Mouse (Mus musculus) left cerebral cortex, adult 8-10 months (tissue): ENCODE data around the gene Slc25a48. TPM values are rescaled to one million over a fixed set of nuclear protein-coding genes. Genes with fewer than 3 reads are reported as not detected.

ENCODE experiments used
- DNase-seq, 2 experiments: peaks; one replicate each; pipeline ENCODE4 v3.0.0; 2022; ENCODE audit warnings: low spot score in 2 of 2
- total RNA-seq, 4 experiments: library from RNA; stranded (reverse); gene quantifications; 2 replicates each; pipeline ENCODE4 v1.2.4; 2022

Slc25a48 gene
- total RNA-seq, 4 experiments from 2014 or later: 0.09 to 0.11 TPM; not detected in 2

DNA sequence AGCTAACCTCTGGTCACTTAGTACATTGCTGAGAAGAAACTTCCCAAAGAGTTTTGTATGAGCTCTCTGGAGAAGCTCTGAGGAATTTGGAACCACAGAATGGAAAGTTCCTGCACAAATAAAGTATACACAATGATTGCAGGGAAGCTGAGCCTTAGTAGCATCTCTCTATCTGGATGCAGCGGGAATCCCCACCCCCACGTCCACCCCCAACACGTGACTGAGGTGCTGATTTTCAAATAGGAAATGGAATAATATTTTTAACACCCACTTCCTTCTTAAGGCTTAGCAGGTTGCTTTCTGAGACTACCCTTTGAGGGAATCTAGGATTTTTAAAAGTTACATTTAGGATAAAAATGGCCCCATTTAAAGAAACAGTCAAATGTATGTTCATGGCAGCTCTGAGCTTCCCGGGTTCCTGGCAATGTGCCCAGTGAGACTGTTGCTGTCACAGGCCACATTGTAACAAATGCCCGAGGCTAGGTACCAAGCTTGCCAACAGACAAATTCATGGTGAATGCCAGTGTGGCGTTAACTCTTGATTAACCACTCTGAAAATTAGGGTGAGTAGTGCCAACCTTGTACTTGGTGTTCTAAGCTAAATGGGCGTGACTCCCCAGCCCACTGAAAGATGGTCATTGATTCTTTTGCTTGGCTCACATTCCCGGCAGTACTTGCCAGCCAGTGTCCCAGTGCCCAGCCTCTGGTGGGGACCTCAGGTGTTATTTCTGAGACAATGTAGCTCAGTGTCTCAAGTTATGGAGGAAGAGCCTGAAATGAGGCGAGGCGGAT, 11.3 kb downstream of the Slc25a48 start:
- no peak for DNase-seq

DNA sequence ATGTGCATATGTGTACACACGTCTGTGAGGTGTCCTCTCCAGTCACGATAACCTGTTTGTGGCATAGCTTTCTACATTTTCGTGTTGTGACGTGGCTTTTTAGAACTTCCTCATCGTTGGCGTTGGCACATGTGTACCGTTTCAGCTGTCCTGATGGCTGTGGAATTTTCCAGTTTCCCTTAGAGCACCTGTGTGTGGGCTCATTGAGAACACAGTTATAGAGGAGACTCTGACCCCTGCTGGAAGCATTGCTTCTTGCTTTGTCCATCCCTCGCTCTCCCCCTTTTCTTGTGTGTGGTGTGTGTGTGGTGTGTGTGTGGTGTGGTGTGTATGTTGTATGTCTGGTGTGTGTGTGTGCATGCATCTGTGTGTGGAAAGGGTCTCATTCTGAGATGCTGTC, 11.9 kb downstream of the Slc25a48 start:
- no peak for DNase-seq

DNA sequence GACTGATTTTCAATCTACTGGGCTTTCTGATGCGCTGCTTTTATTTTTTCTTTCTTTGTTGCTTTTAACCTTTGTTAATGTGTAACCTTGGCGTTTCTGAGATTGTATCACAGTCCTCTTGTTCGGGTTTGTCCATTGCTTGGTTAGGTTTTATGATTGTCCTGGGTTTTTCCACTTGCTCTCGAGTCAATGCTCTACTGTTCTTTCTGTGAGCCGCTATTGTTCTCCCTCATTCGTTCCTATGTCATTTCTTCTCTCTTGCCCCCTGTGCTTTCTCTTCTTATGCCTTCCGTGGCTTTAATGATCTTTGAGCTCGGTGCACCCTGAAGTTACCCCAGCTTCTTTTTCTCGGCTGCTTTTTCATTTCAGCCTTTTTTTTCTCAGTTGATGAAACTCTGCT, 19.8 kb downstream of the Slc25a48 start:
- no peak for DNase-seq

DNA sequence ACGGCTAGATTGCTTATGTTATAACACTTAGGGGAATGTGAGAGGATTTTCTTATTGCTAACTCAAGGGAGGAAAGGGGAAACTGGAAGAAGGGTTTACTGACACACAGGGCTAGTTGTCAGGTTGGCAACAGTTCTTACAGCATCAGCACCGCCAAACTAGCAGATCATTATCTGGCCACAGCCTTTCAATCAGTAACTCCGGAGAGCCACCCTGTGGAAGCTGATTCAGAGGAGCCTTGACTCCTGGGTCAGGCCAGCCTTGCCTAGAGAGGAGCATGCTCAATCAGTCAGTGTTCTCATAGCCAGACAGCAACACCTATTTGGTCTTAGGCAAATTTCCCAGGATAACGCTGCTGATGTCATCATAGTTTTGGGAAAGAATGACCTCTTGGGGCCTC, 23.3 kb downstream of the Slc25a48 start:
- DNase-seq: no peak

DNA sequence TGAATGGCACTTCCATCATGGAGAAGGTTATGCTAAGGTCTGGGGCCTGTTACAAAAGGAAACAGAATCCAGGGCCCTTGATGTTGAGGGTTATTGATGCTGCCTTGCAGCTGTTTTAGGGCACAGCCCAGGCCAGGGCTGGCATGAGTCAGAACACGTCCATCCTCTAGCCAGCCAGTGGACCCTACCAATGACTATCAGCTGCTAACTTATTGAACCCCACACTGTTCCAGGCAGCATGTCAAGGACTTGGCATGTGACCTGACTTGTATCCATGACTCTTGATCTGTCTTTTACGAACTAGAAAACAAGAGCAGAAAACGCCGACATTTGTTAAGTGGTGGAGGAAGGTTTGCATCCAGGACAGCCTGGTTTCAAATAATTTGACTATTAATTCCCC, 24.6 kb downstream of the Slc25a48 start:
- no peak for DNase-seq

DNA sequence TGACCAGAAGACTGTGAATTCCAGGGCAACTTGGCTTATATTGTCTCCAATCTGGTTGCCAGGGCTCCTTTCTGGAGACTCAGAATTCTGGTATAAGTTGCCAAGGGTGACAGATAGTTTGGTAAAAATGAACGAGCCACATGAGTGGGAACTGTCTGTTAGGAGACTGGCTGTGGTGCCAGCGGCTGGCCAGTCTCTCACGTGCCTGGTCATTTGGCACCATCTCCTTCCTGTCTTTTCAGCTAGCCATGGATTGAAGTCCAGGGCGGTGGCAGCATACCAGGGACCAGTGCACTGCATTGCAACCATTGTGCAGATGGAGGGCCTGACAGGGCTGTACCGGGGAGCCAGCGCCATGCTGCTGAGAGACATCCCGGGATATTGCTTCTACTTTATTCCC, 25.1 kb downstream of the Slc25a48 start:
- no peak for DNase-seq

DNA sequence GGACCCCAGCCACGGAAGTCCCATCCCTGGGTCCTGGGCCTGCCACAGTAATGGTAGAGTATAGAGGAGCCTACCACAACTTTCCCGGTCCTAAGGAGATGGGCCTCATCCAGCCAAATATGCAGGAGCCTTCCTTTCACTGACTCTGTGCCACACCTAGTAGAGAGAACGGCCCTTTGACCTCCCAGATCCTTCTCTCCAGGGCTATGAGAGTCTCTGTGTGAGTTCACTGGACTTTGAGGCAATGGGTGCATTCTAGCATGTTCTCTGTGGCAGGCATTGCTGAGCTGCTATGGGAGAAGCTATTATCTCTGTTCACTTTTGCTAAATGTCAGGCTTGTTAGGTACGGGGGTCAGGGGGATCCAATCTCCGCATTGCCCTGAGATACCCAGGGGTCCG, 25.6 kb downstream of the Slc25a48 start:
- no peak for DNase-seq

DNA sequence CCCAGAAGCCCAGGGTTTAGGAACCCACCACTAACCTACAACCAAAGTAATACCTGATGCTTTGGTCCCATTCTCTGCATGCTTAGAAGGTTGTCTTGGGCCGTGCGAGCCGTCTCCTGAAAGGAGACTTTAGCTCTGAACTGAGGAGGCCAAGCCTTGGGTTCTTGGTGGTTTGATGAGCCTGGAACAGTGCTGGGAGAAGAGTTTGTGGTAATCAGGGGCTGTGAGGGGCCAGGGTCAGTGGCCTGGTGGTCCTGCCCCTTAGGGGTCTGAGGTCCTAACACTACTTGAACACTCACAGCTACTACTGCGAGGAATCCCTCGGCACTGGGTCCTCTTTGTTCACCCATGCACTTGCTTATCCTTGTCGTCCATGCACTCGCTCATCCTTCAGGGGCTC, 29.6 kb downstream of the Slc25a48 start:
- no peak for DNase-seq

DNA sequence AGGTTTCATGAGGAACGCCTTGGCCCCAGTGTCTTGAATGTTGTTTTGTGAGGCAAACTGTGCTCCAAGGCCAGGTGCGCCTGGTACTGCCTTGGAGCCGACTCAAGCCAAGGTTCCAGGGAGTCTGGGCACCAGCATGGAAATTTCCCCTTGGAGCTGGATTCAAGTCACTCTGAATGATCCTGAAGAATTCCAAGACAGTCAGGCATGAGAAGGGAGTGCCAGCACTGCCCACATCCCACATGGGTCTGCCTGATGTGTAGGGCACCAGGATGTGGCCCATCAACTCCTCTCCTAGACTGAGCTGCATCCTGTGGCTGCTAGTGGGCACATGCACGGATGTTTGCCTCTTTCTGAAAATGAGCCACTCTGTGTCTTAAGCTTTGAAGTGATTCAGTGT, 30.4 kb downstream of the Slc25a48 start:
- no peak for DNase-seq

DNA sequence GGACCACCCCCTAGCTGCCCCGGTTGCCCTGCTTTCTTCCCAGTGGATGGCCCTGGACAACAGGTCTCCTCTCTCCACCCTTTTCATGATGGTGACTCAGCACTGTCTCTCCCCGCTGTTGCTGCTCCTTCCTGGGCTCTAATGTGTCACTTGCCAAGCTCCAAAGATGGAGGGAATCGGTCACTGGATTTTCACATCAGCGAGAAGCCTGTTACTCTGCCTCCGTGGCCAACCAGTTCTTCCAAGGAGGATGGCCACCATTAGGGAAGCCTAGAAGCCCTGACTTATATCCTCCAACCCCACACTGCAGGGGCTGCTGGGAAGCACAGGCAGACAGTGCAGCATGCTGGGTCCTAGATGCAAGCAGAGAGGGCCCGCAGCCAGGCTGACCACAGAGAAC, 33.1 kb downstream of the Slc25a48 start:
- DNase-seq: no peak

DNA sequence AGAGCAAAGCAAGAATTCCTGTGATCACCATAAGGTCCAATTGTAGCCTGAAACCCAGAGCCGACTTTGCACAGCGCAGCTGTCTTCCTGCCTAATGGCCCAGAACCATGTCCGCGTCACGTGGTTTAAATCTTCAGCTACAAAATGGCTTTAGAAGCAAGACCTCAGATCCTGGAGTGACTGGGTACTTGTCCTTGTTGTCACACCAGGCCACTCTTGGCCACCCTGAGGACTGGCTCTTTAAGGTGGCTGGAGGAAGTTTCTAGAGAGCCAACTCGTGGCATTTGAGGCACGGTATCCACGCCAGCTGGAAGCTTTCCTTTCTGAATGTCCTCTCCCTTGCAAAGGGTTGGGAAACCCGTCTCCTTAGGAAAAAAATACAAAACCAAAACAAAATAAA, 33.8 kb downstream of the Slc25a48 start:
- DNase-seq: no peak

DNA sequence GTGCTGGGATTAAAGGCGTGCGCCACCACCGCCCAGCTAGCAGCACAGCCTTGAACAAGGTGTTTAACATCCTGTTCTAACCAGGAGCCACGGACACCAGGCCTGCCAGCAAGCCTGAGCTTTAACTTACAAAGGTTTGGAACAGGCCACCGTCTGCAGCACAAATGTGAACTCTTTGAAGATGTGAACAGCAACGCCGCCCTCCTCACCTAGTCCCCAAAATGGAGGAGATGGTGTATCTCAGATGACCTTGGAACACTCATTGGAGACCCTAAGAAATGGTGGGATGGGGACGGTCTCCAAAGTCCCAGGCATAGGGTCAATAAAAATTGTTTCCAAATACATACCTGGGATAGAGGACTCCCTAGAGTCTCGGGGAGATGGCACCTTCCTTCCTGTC, 34.5 kb downstream of the Slc25a48 start:
- DNase-seq: no peak

DNA sequence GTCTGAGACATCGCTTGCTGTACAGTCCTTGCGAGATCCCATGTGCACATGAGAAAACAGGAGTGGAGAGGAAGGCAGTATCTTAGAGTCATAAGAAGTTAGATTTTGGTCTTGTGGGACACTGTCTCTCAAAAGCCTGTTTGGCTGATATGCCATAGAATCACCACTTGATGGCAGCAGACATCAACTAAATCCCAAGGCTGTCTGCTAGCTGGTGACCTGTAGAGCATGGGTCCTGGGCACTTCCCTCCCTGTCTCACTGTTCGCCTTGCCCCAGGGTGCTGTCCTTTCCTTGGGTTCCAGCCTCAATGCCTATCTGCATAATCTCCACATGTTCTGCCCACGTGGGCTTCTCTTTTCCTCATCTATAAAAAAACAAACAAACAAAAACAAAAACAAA, 37.2 kb downstream of the Slc25a48 start:
- no peak for DNase-seq

DNA sequence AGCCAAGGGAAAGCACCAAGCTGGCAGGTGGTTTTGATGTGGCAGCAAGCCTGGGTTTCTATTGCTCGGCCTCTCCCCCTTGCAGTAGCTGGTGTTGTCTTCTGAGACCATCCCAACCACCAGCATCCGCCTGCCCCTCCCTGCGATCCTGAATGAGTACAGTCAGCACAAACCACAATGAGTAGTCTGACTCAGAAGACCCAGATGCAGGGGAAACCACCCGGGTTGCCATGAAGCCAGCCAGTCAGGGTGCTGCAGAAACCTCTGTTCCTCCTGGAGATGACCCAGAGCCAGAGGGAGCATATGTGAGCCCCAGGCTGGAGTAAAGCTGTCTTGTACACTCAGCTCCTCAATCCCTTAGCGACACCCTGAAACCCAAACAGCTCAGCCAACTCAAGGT, 38.6 kb downstream of the Slc25a48 start:
- DNase-seq: no peak

DNA sequence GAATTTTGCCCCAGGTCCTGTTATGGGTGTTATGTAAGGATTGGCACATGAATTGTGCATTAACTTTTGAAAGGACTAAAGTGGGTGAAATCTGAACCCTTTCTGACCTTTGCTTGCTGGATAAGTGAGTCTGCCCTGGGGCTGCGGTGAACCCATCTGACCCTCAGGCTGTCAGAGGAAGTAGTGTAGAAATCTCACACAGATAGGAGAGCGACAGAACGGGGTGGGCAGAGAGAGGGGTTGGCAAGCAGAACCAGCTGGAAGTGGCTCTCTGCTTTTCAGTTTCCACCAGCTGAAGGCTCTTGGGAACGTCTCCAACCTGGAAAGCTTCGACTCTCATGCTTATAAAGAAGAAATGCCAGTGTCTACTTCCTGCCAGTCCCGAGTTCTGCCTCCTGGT, 39.1 kb downstream of the Slc25a48 start:
- DNase-seq: peak in 1 of 2 experiments; percentile 15

DNA sequence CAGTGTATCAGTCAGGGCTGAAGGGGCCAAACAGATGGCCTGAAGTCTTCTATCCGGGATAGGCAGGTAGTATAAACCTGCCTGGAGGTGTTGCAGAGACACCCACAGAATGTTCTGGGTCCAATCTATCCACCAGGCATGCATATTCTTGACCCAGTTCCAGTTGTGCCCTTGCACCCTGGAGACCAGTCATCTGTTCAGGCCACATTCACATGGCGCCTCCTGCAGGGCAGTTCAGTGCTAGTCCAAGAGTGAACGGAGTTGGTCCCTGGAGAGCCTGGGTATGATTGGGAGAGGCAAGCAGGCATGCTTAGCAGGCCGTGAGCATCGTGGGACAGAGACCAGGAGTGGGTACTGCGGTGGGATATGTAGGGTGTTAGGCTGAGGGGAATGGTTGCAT, 39.9 kb downstream of the Slc25a48 start:
- no peak for DNase-seq

DNA sequence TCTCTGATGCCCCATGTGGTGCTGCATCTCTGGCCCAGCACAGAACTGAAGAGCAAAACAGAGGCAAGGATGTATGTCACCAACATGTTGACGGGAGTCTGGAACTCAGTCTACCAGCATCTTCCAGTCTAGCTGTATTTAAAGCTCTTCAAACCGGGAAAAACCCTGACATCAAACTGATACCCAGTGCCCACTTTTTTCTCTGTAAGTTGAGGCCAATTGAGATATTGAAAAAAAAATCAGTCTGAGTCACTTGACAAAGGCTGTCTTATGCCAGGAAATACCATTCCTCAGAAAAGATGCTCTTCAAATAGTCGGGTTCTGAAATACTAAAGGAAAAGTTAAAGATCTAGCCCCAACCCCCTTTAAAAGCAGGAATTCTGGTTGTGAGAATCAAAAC, 44.0 kb downstream of the Slc25a48 start, which contains the start of gene Il9:
Gene Il9 (minus strand): TSS at position 101 of the 400 bp plus-strand sequence.
- DNase-seq: no peak

DNA sequence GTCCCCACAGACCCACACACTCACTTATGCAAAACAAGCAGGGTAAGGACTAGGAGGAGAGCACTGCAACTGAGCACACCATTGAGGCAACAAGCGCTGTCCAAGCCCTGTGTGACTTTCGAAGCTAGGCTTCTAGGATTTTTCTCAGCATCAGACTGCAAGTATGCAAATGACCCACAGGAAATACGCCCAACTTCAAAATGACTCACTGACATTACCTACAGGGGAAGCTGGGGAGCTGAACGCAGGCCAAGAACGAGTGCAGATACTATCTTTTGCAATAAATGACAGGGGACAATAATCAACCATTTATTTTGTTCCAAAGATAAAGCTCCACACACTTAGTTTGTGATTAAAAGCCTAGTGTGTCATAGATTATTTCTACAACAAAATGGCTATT, 49.9 kb downstream of the Slc25a48 start:
- DNase-seq: no peak

DNA sequence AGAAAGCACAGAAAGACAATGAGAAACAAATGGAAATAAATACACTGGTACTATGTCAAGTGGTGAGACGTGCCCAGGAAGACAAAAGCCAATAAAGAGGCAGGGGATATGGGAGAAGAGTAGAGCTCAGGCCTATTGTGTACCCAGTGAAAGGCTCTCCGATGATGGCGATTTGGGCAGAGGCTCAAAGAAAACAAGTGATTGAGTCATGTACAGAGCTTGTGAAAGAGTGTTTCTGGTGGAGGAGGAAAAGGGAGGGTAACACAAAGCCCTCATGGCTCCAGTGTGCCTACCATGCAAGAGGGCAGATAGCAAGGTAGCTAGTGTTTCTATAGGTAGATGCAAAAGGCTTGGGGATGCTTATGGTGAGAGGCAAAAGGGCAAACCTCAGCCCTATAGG, 56.3 kb downstream of the Slc25a48 start:
- DNase-seq: no peak

DNA sequence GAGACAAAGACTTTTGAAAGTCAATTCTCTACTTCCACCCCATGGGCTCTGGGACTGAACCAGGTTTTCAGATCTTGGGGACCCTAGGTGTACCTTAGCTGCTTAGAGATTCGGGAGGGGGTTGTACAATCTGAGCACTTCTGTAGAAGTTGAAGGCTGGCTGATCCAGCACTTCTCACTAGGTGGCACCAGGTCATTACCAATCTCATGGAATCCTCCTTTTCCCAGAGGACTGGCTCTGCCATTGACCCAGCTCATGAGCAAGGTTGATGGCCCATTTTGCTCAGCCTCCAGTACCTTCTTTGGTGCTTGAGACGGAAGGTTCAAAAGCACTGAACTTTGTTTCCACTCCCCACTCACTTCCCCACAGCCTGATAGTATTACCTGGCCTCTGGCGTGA, 62.0 kb downstream of the Slc25a48 start:
- DNase-seq: no peak

DNA sequence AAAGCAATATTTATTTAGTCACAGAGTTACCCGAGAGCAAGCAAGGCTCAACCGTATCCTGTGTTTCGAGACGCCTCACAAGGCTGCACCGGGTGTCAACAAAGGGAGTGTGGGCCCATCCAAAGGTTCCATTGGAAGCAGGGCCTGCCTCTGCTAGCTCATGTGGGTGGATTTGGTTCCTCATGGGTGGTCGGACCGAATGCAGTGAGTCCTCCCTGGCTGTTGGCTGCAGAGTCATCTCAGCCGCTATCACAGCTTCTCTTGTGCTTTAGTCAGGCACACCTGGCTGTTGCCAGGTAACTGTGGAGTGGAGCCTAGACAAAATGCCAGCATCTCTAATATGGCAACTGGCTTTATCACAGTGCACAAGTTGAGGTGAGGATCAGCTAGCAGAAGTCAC, 62.5 kb downstream of the Slc25a48 start:
- no peak for DNase-seq

DNA sequence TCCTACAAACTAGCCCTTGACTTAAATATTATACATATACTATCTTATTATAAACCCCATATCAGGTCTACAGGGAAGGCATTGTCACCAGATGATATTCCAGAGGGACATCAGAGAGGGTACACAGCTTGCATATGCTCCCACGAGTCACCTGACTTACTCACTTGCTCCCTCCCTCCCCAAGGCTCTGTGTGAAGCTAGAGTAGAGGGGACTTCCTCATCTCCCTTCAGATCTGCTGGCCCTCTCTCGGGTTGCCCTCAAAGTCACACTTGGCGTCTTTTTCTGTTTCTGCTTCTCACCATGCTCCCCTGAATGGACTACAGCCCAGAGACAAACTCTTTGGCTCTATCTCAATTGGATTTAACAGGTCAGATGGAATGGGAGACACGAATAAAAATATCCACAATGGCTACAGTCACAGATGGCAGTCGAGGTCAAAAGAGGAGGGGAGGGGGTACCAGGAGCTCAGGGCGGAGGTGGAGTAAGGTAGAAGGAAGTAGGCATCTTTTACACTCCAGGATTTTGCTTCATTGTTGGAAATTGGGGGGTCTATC, 63.8 kb downstream of the Slc25a48 start:
- DNase-seq: no peak

DNA sequence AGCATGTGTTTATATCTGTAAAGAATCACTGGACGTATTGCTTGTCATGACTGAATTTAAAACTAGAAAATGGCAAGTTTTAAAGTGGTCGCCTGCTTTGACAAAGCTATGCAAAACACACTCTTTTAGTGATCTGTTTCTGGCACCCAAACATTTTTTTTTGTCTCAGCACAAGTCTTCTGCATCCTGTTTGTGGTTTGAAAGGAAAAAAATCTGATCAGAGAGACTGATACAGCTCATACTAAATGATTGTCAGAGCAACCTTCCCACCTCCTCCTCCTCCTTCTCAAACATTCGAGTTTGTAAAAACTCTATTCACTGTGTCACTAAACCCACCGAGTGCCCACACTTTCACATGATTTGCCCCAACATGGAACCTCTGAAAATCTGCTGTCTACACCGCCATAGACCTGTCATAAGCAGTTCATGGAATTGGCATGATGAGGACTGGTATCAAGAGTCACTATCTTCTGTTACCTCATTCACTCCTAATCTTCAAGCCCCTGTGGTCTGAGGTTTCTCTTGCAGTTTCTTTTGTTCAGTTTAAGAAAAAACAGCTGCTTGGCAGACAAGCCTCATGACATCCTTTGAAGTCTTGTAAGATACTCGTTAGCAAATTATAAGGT, 68.8 kb downstream of the Slc25a48 start:
- no peak for DNase-seq
